Mouse (Mus musculus): ENCODE measurements around the gene Cacnb1.

Gene Cacnb1

GRCm38 (mm10) chr11:98040975-98041374 lies 18.1 kb upstream of the Cacnb1 start:
- DNase-seq (ENCODE audit: low spot score in 2 of 2) = no peak

DNA sequence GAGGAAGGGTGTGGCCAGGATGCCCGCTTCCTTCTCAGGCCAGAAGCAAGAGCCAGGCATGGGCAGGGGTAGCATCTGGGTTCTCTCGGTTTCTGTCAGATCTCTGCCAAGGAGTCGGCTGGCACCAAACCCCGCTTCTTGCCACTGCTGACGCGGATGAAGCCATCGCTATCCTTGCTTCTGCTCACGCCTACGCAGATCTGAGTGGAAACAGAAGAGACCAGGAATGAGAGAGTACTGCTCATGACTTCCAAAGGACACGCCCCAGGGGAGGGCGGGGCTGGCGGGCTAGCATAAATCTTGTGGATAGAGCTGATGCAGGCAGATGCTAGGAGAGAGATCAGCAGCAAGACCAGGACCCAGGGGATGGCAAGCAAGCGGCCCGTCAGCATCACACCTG lies 15.0 kb upstream of the Cacnb1 start:
- DNase-seq (ENCODE audit: low spot score in 2 of 2) = no peak

DNA sequence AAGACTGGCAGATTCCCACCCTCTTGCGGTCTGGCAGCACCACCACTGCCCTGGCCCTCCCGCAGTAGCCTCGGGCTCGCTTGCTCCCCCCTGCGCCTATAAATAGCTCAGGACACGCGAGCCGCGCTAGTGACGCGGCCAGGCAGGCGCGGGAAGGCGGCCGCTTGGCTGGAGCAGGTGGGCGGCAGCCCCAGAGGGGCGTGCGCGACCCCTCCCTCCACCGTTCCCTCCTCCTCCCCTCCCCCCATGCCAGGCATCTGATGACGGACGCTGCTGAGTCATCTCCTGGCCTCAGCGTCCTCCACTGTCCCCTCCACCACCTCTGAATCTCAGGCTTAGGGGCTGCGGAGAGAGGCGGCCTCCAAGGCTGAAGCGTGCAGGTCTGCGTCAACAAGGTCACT lies 13.1 kb upstream of the Cacnb1 start:
- no peak for DNase-seq (ENCODE audit: low spot score in 2 of 2)

DNA sequence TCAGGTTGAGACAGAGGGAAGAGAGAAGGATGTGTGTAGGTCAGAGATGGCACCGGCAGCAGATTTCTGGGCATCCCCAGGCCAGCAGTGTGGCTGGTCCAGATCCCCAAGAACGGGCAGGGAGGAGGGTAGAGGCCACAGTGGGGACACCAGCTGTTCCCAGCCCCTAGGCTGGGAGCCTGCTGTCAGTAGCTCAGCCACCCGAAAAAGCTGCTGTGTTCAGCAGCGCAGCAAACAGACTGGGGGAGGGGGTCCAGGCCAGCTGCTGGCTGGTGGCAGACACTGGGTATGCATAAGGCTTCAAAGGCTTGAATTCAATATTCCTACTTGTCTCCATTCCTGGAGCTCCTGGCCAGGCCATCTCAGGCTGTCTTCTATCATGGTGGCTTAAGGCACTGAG lies 12.0 kb upstream of the Cacnb1 start:
- no peak for DNase-seq (ENCODE audit: low spot score in 2 of 2)

DNA sequence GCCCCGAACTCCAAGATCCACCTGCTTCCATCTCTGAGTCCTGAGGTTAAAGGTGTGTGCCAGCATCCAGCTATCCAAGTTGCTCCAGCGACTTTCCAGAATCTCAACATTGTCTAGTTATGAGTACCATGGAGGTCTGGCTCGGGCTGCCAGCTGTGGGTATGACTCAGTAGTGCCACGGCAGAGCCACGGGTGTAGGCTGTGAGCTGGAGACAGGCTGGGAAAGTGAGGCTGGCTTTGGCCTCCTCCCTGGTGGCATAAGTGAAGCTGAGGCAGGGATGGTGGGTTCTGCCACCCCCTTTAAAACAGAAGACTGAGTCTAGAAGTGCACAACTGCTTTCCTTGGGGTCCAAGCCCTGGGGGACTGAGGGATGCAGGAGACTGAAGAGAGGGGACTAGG lies 11.2 kb upstream of the Cacnb1 start:
- no peak for DNase-seq (ENCODE audit: low spot score in 2 of 2)

- peak; percentile 68 to 85 for DNase-seq (ENCODE audit: low spot score in 2 of 2)
These were observed 8.6 kb upstream of the Cacnb1 start for GRCm38 (mm10) chr11:98031443-98031770.

DNA sequence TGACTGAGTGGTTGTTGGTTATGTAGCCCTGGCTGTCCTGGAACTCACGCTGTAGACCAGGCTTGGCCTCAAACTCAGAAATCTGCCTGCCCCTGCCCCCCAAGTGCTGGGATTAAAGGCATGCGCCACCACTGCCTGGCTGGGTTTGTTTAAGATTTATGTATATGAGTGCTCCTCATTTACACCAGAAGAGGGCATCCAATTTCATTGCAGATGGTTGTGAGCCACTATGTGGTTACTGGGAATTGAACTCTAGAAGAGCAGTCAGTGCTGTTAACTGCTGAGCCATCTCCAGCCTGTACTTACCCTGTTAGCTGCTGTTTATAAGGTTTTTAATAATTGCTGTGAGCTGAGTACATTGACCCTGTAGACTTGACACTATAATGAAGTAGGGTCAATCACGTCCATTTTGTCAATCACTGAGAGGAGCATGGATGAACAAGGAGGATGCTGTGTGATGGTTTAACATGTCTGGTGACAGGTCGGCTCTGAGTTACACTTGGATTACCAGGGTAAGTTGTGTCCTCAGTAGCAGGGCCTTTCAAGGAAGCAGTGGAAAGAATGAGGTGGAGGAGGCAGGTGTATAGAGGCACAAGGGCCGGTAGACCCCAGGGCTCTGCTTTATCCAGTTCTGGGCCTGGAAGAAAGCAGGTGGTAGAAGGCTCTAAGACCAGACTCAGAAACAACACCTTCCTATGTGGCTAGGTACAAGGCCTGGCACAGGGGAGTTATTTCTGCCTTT lies 8.0 kb upstream of the Cacnb1 start:
- DNase-seq (ENCODE audit: low spot score in 2 of 2) = no peak

DNA sequence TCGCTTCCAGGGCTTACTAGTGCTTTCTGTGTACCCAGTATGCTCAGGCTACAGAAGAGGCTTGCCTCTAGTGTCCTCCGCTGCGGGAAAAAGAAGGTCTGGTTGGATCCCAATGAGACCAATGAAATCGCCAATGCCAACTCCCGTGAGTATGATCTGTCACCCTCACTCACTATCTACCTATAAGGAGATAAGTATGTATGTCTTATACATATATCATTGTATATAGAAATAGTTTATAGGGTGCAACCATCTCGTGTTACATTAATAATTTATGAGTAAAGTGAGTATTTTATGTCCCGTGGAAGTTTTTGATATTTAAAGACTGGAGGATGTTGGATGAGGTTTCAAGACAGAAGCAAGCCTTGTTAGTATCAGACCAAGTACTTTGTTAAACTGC lies 5.0 kb upstream of the Cacnb1 start:
- DNase-seq (ENCODE audit: low spot score in 2 of 2) = no peak

GRCm38 (mm10) chr11:98027297-98027688 lies 4.5 kb upstream of the Cacnb1 start:
- DNase-seq (ENCODE audit: low spot score in 2 of 2) = no peak

DNA sequence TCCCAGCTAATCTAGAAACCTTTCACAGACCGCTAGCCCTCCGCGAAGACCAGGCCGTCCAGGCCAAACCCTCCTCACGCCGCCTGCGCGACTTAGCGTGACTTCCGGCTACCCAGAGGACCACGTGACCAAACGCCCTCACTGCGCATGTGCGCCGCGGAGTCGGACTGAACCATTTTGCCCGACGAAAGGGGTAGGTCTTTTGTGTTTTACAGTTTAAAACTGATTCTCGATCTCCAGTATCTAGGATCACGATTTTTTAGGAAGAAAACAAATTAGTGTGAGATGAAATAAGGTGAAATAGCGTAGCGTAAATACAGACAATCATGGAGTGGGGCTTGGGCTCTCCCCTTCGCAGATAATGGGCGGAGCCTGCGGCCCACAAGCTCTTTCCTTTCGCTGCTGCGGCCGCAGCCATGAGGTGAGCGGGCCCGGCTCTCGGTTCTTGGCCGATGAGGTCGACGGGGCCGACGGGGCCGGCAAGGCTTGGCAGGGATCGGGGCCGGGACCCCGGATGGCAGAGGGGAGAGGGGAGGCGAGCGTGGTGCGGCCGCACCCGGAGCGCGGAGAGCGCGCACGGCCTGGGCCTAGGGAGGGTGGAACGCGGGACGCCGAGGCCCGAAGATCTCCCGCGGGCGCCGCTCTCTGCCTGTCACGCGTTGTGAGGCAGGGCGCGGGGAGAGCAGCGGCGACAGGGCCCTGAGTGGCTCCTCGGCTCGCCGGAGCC lies 3.9 kb upstream of the Cacnb1 start, which contains the start of gene Rpl19:
Gene Rpl19 (plus strand): TSS at position 141 of the 727 bp plus-strand sequence.
- DNase-seq (ENCODE audit: low spot score in 2 of 2) = peak; percentile 91 to 92

DNA sequence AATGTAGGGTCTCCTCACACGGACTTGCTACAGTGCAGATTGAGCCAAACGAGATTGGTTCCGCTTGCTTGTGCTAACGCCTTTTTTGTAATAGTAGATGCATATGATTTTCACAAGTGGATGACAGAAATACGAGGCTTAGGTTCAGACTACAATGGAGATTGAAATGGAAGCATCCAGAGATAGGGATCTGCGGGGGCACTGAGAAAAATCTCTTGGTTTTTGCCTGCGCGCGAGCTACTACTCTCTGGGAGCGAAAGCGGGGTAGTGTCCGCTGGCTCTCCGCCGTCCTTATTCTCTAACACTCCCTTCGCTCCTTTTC lies 3.4 kb upstream of the Cacnb1 start:
- no peak for DNase-seq (ENCODE audit: low spot score in 2 of 2)

- no peak for DNase-seq (ENCODE audit: low spot score in 2 of 2)
These were observed 1.7 kb upstream of the Cacnb1 start for GRCm38 (mm10) chr11:98024516-98024915.

DNA sequence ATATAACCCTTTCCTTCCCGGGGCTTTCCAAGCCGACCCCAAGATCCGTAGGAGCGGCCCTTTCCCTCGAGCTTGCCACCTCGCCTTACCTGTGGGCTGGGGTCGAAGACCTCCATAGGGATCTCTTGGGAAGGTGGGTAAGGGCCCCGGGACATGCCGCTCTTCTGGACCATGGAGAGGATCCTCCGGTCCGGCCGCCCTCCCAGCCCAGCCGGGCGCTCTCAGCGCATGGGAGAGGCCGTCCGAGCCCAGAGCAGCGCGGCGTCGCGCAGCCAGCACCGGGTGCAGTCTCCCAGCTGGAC lies 630 bp downstream of the Cacnb1 start:
- no peak for DNase-seq (ENCODE audit: low spot score in 2 of 2)

DNA sequence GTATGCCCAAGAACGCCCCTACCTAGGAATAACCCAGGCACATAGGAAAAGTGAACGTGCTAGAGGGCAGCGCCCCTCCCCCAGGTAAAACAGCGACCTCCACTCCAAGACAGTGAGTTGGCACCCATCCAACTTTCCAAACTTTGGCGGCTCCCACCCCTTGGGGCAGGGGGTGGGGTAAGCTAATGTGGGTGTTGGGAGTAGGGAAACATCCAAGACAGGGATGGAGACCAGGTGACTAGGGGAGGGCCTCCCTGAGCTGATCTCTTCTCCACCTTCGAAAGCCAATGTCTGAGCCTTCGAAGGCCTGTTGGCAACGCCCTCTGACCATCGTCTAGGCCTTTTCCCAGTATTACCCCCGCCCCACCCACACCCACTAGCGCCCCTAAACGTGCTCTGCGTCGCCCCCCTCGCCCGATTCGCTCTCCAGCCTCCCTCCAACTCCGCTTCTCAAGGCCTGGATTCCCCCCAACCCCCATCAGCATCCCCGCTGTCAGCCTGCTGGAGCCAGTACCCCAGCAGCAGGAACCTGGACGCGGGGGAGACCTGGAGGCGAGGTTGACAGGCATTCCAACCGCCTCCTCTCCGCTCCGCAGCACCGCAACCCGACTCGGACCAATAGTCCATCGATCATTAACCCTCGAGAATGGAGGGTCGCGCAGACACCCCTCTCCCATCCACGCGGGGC lies 1.1 kb downstream of the Cacnb1 start:
- no peak for DNase-seq (ENCODE audit: low spot score in 2 of 2)

GRCm38 (mm10) chr11:98021118-98021517 lies 1.7 kb downstream of the Cacnb1 start:
- DNase-seq (ENCODE audit: low spot score in 2 of 2) = no peak

DNA sequence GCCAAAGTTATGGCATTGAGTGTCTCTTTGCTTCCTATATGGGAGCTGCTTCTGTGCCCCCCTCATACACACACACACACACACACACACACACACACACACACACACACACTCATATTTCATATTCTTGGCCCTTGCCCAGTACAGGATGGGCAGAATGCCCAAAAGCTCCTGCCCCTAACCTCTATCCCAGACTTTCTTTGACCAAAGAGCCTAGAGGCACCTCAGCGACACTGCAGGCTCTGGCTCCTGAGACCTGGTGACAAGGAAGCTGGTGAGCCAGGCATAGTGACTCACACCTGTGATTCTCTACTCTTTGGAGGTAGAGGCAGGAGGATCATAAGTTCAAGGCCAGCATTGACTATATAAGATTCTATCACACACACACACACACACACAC lies 2.1 kb downstream of the Cacnb1 start:
- DNase-seq (ENCODE audit: low spot score in 2 of 2) = no peak

DNA sequence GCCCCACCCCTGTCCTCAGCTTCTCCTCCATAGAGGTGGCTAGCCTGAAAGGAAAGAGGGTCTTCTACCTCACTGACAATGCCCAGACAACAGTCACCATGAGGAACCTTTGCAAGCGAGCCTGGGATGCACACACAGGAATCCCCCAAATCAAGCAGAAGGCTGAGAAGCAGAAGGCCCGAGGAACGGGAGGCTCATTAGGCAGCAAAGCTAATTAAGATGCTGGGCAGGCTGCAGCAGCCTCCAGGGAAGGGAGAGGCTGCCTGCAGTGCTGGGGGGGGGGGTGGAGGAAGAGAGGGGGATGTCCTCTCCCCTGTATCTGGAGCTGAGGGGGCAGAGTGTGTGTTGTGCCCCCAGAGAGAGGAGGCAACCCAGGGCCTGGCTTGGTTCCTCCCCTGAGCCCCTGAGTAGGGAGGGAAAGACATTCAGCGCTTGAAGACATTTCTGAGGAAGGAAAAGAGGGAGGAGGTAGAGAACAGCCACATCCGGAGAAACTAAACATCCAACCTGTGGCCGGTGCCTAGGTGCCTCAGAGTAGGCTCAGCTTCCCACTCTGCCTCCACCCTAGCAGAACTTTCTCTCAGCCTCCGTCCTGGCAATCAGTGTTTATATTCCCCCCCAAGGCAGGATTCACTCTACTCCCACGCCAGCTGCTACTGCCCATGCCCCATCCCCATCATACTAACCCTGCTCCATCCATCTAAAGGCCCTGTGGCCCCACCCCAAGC lies 2.8 kb downstream of the Cacnb1 start:
- no peak for DNase-seq (ENCODE audit: low spot score in 2 of 2)

DNA sequence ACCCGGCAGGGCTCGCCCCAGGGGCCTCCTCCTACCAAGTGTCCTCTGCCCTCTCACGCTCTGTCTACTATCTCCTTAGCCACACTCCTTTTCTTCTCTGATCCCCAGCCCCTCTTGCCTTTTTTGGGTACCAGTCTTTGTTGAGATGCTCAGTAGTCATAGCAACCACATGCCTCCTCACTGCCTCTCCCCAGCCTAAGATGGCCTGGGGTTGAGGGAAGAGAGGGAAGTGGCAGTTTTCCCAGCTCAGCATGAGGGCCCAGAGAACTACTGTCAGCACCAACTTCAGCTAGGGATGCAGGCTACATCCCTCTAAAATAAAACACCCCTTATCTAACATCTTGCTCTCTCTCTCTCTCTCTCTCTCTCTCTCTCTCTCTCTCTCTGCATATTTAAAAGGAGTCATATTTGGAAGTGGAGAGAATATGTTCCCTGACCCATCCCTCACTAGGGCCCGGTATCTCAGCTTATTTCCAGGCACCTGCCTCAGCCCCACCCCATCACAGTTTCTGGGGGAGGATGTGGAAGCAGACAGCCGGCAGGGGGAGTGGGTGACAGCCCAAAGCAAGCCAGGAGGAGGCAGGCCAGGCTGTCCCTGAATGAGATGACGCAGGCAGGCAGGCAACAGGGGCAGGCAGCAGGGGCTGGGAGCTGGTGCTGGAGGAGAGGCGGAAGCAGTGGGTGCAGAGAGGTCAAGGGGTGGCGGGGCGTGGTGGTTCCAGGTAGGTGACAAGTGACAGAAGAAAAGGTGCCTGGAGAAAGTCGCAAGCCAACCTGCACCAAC lies 3.8 kb downstream of the Cacnb1 start:
- DNase-seq (ENCODE audit: low spot score in 2 of 2) = peak in 1 of 2 experiments; percentile 61

DNA sequence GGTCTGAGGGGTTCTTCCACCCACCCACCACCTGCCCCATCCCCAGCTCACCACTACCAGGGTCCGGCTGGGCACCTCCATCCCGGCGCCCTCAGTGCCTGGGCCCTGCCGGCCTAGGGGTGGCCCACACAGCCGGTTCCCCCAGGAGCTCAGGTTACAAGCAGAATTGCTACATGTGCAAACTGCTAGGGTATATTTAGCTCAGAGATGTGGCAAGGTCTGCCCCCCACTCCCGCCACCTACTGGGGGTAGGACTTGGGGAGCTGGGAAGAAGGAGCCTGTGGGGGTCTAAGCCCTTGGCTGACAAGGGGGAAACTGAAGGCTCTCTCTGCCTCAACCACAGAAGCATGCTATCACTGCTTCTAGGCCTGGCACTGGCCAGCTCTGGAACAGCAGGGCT lies 4.6 kb downstream of the Cacnb1 start:
- DNase-seq (ENCODE audit: low spot score in 2 of 2) = no peak

DNA sequence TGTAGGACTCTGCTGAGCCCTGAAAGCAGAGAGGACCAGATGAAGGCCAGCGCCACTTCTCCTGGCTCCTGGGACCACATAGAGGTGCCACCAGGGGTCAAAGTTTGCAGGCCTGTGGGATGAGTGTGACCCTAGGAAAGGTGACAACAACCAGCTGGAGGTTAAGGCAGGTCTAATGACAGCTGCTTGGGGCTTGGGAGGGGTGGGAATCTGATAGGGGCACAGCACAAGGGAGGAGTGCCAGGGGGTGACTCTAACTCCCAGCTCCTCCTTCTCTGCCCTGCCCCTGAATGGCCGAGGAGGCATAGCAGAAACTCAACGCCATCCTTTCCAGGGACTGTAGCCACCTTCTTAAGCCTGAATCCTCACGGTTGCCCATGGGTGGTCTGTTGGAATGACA lies 6.0 kb downstream of the Cacnb1 start:
- DNase-seq (ENCODE audit: low spot score in 2 of 2) = no peak

DNA sequence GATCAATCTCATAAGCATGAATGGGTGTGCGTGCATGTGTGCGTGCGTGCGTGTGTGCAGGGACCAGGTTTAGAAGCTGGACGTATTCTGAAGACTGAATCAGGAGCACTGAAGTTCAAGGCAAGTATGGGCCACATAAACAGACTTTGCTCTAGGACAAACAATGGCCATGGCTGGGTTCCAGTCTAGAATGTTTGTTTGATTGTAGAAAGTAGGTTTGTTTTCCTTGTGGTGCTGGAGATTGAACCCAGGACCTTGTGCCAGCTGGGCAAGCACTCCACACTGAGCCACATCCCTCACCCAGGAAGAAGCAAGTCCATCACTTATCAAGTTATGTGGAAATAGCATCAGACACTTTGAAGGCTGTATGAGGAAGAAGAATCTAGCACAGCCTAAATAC lies 6.7 kb downstream of the Cacnb1 start:
- DNase-seq (ENCODE audit: low spot score in 2 of 2) = no peak

DNA sequence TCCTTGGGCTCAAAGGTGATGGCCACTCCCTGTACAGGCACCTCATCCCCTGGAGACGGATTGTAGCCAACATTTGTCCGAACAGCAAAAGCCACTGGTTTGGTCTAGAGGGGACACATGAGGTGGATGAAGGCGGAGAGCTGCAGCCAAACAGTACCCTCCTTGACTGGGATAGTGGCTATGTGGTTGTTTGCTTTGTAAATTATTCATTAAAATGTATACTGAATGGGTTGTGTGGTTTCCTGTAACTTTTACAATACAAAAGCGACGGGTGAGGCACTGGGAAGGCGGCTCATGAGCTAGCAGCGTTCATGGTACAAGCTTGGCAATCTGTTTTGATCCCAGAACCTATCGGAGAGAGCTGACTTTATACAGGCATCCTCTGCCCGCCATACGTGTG lies 10.0 kb downstream of the Cacnb1 start:
- DNase-seq (ENCODE audit: low spot score in 2 of 2) = no peak

All from spleen, postnatal 10 days (tissue).